Mouse (Mus musculus) layer of hippocampus, adult 6 months (tissue): ENCODE data around the gene Gm906. TPM values are rescaled to one million over a fixed set of nuclear protein-coding genes. Genes with fewer than 3 reads are reported as not detected.

Source experiments
- long read RNA-seq, 2 experiments: library from polyadenylated mRNA; unstranded; transcript quantifications; one replicate each; pipeline ENCODE4 v2.0.0; 2019 to 2020
- microRNA-seq: library from miRNA; unstranded; fragments of <30 nt; microRNA quantifications from one replicate; pipeline ENCODE4 v1.2.0, GENCODE M21; 2020
- polyA plus RNA-seq: library from polyadenylated mRNA; unstranded; fragments of <200 nt; fragmentation: Nextera tagmentation; gene quantifications from 2 replicates; pipeline ENCODE4 v1.2.3, GENCODE M21; 2021

Gm906 gene
- not detected in 2 replicates for polyA plus RNA-seq
- long read RNA-seq, experiment 1 = 0 reads
- long read RNA-seq, experiment 2 = 0 reads

DNA sequence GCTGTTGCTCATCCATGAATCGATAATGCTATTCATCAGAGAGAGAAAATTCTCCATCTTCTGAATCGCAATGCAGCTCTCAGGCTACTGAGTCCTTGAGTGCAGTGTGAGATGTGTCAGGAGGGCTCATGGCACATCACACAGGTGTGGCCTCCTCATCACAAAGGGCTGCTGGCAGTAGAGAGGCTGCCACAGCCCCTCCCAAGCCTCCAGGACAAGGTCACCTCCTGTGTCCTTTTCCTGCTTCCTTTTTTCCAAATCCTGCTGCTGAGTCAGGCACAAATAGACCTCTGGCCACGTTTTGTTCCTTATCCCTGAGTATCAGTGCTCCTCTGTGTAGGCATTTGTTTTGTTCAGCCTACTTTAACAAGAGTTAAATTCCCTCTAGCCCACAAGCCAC lies at the start of gene Gm906:
Gm906 (minus strand) TSS at position 101 of the 400 bp plus-strand sequence.

Small RNAs within 50 kb of the gene (microRNA-seq; reads per million reads assigned to microRNA genes)
- not detected for gene Gm24017

Other genes starting within 250 kb of the Gm906 start
- 10.2 and 10.6 TPM in 2 replicates for gene Fbxw17, start 167.6 kb upstream of the Gm906 start, polyA plus RNA-seq
- gene Gm47429, start 193.6 kb upstream of the Gm906 start, polyA plus RNA-seq = not detected in 2 replicates
- gene Nutm2, start 217.0 kb upstream of the Gm906 start, polyA plus RNA-seq = not detected in 2 replicates